Mouse (Mus musculus) telencephalon, adult 2 months (tissue): ENCODE measurements around the gene Mrpl21.

Source experiments
- DNase-seq: peaks from one replicate; pipeline ENCODE4 v3.0.0-alpha.2; 2011; ENCODE audit warnings: low read depth, low spot score

The Mrpl21 gene

GRCm38 (mm10) chr19:3336485-3337255 lies 54.0 kb downstream of the Mrpl21 start:
- no peak for DNase-seq

- DNase-seq: no peak
Observed at GRCm38 (mm10) chr19:3339187-3339586, 56.5 kb downstream of the Mrpl21 start.

- peak; percentile 51 for DNase-seq
Observed at GRCm38 (mm10) chr19:3341021-3341420, 58.3 kb downstream of the Mrpl21 start.
